ENCODE assay signal across 8 mouse cellular contexts in genomic region chr11:69369990-69370816, GRCm38 (mm10). TPM values are rescaled to one million over a fixed set of nuclear protein-coding genes. Genes with fewer than 3 reads are reported as not detected.
DNase-seq lines count a peak whose midpoint lies in the region; ATAC-seq lines count a peak whose summit lies in the region.
"Had no signal": no experiment of that assay in that cellular context is flagged by ENCODE, and none has a peak within 500 bp of the region (broad histone marks: within the 10 kb centered on the region; RNA-seq: fewer than 3 reads in every experiment).

No protein-coding gene starts in this region.

- 9% methylated on average over 2 of the region's 2 CpGs for WGBS in lung, embryonic 16.5 days
- WGBS in forebrain, embryonic 12.5 days = 25% methylated on average over 2 of the region's 2 CpGs
- 37% methylated on average over 2 of the region's 2 CpGs for WGBS in liver, embryonic 11.5 days
- WGBS in stomach, embryonic 16.5 days = 13% methylated on average over 2 of the region's 2 CpGs

- H3K36me3 ChIP-seq in lung, embryonic 16.5 days (ENCODE audit: control insufficient read depth, insufficient read depth, low read length) = peaks cover 7% of the 10 kb centered on the region
- peaks cover 16% of the 10 kb centered on the region for H3K36me3 ChIP-seq in forebrain, embryonic 12.5 days (replicated peaks)
- no peaks in the 10 kb centered on the region for H3K36me3 ChIP-seq in liver, embryonic 11.5 days (ENCODE audit: control insufficient read depth, insufficient read depth, low read length)
- no peaks in the 10 kb centered on the region for H3K36me3 ChIP-seq in stomach, embryonic 16.5 days (ENCODE audit: control insufficient read depth, insufficient read depth, low read length)

- H3K4me1 ChIP-seq in lung, embryonic 16.5 days (replicated peaks; ENCODE audit: control insufficient read depth, insufficient read depth, low read length) = peaks cover 37% of the 10 kb centered on the region
- H3K4me1 ChIP-seq in forebrain, embryonic 12.5 days = peaks cover 53% of the 10 kb centered on the region
- peaks cover 62% of the 10 kb centered on the region for H3K4me1 ChIP-seq in liver, embryonic 11.5 days (replicated peaks; ENCODE audit: control insufficient read depth, insufficient read depth, low read length)
- peaks cover 43% of the 10 kb centered on the region for H3K4me1 ChIP-seq in stomach, embryonic 16.5 days (ENCODE audit: control insufficient read depth, insufficient read depth, low read length)

- no peak for ATAC-seq in lung, embryonic 16.5 days (ENCODE audit: low read depth)
- ATAC-seq in forebrain, embryonic 12.5 days (ENCODE audit: low FRiP score) = no peak
- ATAC-seq in liver, embryonic 11.5 days (replicated peaks; ENCODE audit: low FRiP score) = no peak
- no peak for ATAC-seq in stomach, embryonic 16.5 days (ENCODE audit: insufficient read depth, low FRiP score)

- no peaks in the 10 kb centered on the region for H3K9me3 ChIP-seq in lung, embryonic 16.5 days (ENCODE audit: control insufficient read depth, low read length)
- no peaks in the 10 kb centered on the region for H3K9me3 ChIP-seq in forebrain, embryonic 12.5 days
- no peaks in the 10 kb centered on the region for H3K9me3 ChIP-seq in liver, embryonic 11.5 days (ENCODE audit: control insufficient read depth, low read length)
- no peaks in the 10 kb centered on the region for H3K9me3 ChIP-seq in stomach, embryonic 16.5 days (replicated peaks; ENCODE audit: control insufficient read depth, low read length)

- H3K9ac ChIP-seq in lung, embryonic 16.5 days (ENCODE audit: low read length) = peak overlapping the region; percentile 100
- peak overlapping the region; percentile 100 for H3K9ac ChIP-seq in forebrain, embryonic 12.5 days
- H3K9ac ChIP-seq in liver, embryonic 11.5 days (ENCODE audit: low read depth, low read length) = no peak overlapping the region
- peak overlapping the region; percentile 99; the same call in 1 of the 2 replicates for H3K9ac ChIP-seq in stomach, embryonic 16.5 days (ENCODE audit: low read length)

- peak overlapping the region; percentile 94 for H3K4me2 ChIP-seq in lung, embryonic 16.5 days (ENCODE audit: low read depth, low read length)
- H3K4me2 ChIP-seq in forebrain, embryonic 12.5 days = peak overlapping the region; percentile 78
- peak overlapping the region; percentile 98 for H3K4me2 ChIP-seq in liver, embryonic 11.5 days
- peak overlapping the region; percentile 95 for H3K4me2 ChIP-seq in stomach, embryonic 16.5 days (ENCODE audit: low read depth, low read length)

- no peak for DNase-seq in lung, postnatal 4 days
- DNase-seq in liver, embryonic 11.5 days (ENCODE audit: low spot score) = no peak
- no peak for DNase-seq in right cerebral cortex, postnatal 36 days (ENCODE audit: low spot score in 2 of 2)
- no peak for DNase-seq in layer of hippocampus, postnatal 36 days
- DNase-seq: adrenal gland, postnatal 25 days had no signal

- H3K27me3 ChIP-seq in lung, embryonic 16.5 days (ENCODE audit: control insufficient read depth, insufficient read depth, low read depth, low read length) = no peaks in the 10 kb centered on the region
- no peaks in the 10 kb centered on the region for H3K27me3 ChIP-seq in forebrain, embryonic 12.5 days
- H3K27me3 ChIP-seq in liver, embryonic 11.5 days (replicated peaks; ENCODE audit: control insufficient read depth, insufficient read depth, low read length) = peaks cover 18% of the 10 kb centered on the region
- no peaks in the 10 kb centered on the region for H3K27me3 ChIP-seq in stomach, embryonic 16.5 days (ENCODE audit: control insufficient read depth, insufficient read depth, low read length)

- H3K27ac ChIP-seq in lung, embryonic 16.5 days (ENCODE audit: low read length) = peak overlapping the region; percentile 100
- H3K27ac ChIP-seq in forebrain, embryonic 12.5 days = peak overlapping the region; percentile 100
- H3K27ac ChIP-seq in liver, embryonic 11.5 days (ENCODE audit: low read depth, low read length) = peak overlapping the region; percentile 20; the same call in 1 of the 2 replicates
- peak overlapping the region; percentile 100 for H3K27ac ChIP-seq in stomach, embryonic 16.5 days (ENCODE audit: low read length)

- peak overlapping the region; percentile 90 for H3K4me3 ChIP-seq in lung, embryonic 16.5 days (ENCODE audit: low read length)
- H3K4me3 ChIP-seq in forebrain, embryonic 12.5 days (replicated peaks) = peak overlapping the region; percentile 99
- peak overlapping the region; percentile 88 for H3K4me3 ChIP-seq in liver, embryonic 11.5 days (ENCODE audit: low read depth, low read length)
- peak overlapping the region; percentile 85 for H3K4me3 ChIP-seq in stomach, embryonic 16.5 days (replicated peaks; ENCODE audit: low read length)

RNA-seq across cellular contexts. Expression of gene Chd3, which starts 1.0 kb away (rescaled TPM):
- 56.9 and 60.3 TPM in 2 replicates for polyA plus RNA-seq in lung, embryonic 16.5 days (2015; fragmentation: Nextera tagmentation; extraction: Ambion mirVana)
- 94.3 and 98.3 TPM in 2 replicates for polyA plus RNA-seq in forebrain, embryonic 12.5 days (2016; fragmentation: Nextera tagmentation; extraction: Ambion mirVana)
- 13.8 and 17.1 TPM in 2 replicates for polyA plus RNA-seq in liver, embryonic 11.5 days (2014; fragmentation: Nextera tagmentation; extraction: Ambion mirVana)
- 48.5 and 55.4 TPM in 2 replicates for polyA plus RNA-seq in stomach, embryonic 16.5 days (2015; fragmentation: Nextera tagmentation; extraction: Ambion mirVana)
- total RNA-seq in layer of hippocampus, postnatal 36 days (2021) = 100 to 1,000 TPM; 537 to 553 TPM

RNA-seq across cellular contexts. Expression of gene Naa38, which starts 25.1 kb away (rescaled TPM):
- 158 and 165 TPM in 2 replicates for polyA plus RNA-seq in lung, embryonic 16.5 days (2015; fragmentation: Nextera tagmentation; extraction: Ambion mirVana)
- polyA plus RNA-seq in forebrain, embryonic 12.5 days (2016; fragmentation: Nextera tagmentation; extraction: Ambion mirVana) = 91.7 and 103 TPM in 2 replicates
- 151 and 178 TPM in 2 replicates for polyA plus RNA-seq in liver, embryonic 11.5 days (2014; fragmentation: Nextera tagmentation; extraction: Ambion mirVana)
- polyA plus RNA-seq in stomach, embryonic 16.5 days (2015; fragmentation: Nextera tagmentation; extraction: Ambion mirVana) = 144 and 148 TPM in 2 replicates
- total RNA-seq in layer of hippocampus, postnatal 36 days (2021) = 100 to 1,000 TPM; 117 to 118 TPM

RNA-seq across cellular contexts. Expression of gene Cyb5d1, which starts 25.2 kb away (rescaled TPM):
- polyA plus RNA-seq in lung, embryonic 16.5 days (2015; fragmentation: Nextera tagmentation; extraction: Ambion mirVana) = 32.3 and 32.6 TPM in 2 replicates
- 55.0 and 60.9 TPM in 2 replicates for polyA plus RNA-seq in forebrain, embryonic 12.5 days (2016; fragmentation: Nextera tagmentation; extraction: Ambion mirVana)
- polyA plus RNA-seq in liver, embryonic 11.5 days (2014; fragmentation: Nextera tagmentation; extraction: Ambion mirVana) = 19.7 and 19.9 TPM in 2 replicates
- polyA plus RNA-seq in stomach, embryonic 16.5 days (2015; fragmentation: Nextera tagmentation; extraction: Ambion mirVana) = 29.4 TPM in 2 replicates
- 10 to 100 TPM; 44.6 to 48.6 TPM for total RNA-seq in layer of hippocampus, postnatal 36 days (2021)

RNA-seq across cellular contexts. Expression of gene Tmem88, which starts 27.8 kb away (rescaled TPM):
- polyA plus RNA-seq in lung, embryonic 16.5 days (2015; fragmentation: Nextera tagmentation; extraction: Ambion mirVana) = 54.7 and 57.4 TPM in 2 replicates
- 9.1 and 11.2 TPM in 2 replicates for polyA plus RNA-seq in forebrain, embryonic 12.5 days (2016; fragmentation: Nextera tagmentation; extraction: Ambion mirVana)
- 20.4 and 26.2 TPM in 2 replicates for polyA plus RNA-seq in liver, embryonic 11.5 days (2014; fragmentation: Nextera tagmentation; extraction: Ambion mirVana)
- 26.4 and 28.7 TPM in 2 replicates for polyA plus RNA-seq in stomach, embryonic 16.5 days (2015; fragmentation: Nextera tagmentation; extraction: Ambion mirVana)
- total RNA-seq in layer of hippocampus, postnatal 36 days (2021) = 1 to 10 TPM; 1.8 to 2.6 TPM

RNA-seq across cellular contexts. Expression of gene Rnf227, which starts 29.9 kb away (rescaled TPM):
- polyA plus RNA-seq in lung, embryonic 16.5 days (2015; fragmentation: Nextera tagmentation; extraction: Ambion mirVana) = 11.0 and 12.6 TPM in 2 replicates
- 44.8 and 46.3 TPM in 2 replicates for polyA plus RNA-seq in forebrain, embryonic 12.5 days (2016; fragmentation: Nextera tagmentation; extraction: Ambion mirVana)
- polyA plus RNA-seq in liver, embryonic 11.5 days (2014; fragmentation: Nextera tagmentation; extraction: Ambion mirVana) = 4.3 and 5.4 TPM in 2 replicates
- polyA plus RNA-seq in stomach, embryonic 16.5 days (2015; fragmentation: Nextera tagmentation; extraction: Ambion mirVana) = 11.8 TPM in 2 replicates
- 100 to 1,000 TPM; 111 to 119 TPM for total RNA-seq in layer of hippocampus, postnatal 36 days (2021)

Comparison
In these comparisons a context has a peak if more than half of its experiments do, and no peak if none do; other contexts are left out.
1. H3K27ac ChIP-seq: peak in every context shown above with its lines; median percentile 100 in lung, embryonic 16.5 days; 100 in forebrain, embryonic 12.5 days; 100 in stomach, embryonic 16.5 days; 20 in liver, embryonic 11.5 days.